Mouse (Mus musculus) embryonic fibroblast, embryonic 13.5 days (primary cell): ENCODE measurements around the gene Gramd1b.

Experiments
- CTCF ChIP-seq: IDR thresholded peaks from 2 replicates; pipeline ENCODE4 v1.5.1; 2011; ENCODE audit warnings: mild to moderate bottlenecking, control low read depth, low read length, moderate library complexity, borderline replicate concordance; ENCODE audit not compliant: insufficient read depth
- POLR2A ChIP-seq: IDR thresholded peaks from 2 replicates; pipeline ENCODE4 v1.6.1; 2011; ENCODE audit warnings: low read depth, mild to moderate bottlenecking, control low read depth, low read length, moderate library complexity

- TF ChIP-seq CTCF = peak; percentile 83
- no peak for TF ChIP-seq POLR2A
Observed at GRCm38 (mm10) chr9:40333649-40334396, 197.4 kb downstream of the Gramd1b start.
